Mouse (Mus musculus) forebrain, postnatal 0 days (tissue): Measurements from ENCODE around the gene Rab3a. TPM values are rescaled to one million over a fixed set of nuclear protein-coding genes. Genes with fewer than 3 reads are reported as not detected.

Source experiments
- ATAC-seq: fragments of 200-750 bp; cut with Nextera tagmentation; 2 replicates; pipeline ENCODE4 v1.8.0; 2017; ENCODE audit warnings: mild to moderate bottlenecking, moderate library complexity
- DNase-seq: peaks from one replicate; pipeline ENCODE4 v3.0.0-alpha.2; 2015
- H3K27ac ChIP-seq: fragments of 300-500 bp; sonication (generic); 2 replicates; pipeline ENCODE4 v1.5.1; 2014; ENCODE audit warnings: low read depth, mild to moderate bottlenecking, antibody characterized with exemption, low read length, moderate library complexity, mixed read lengths
- H3K27me3 ChIP-seq: fragments of 300-500 bp; sonication (generic); 2 replicates; pipeline ENCODE4 v1.6.1; 2014; ENCODE audit warnings: mild to moderate bottlenecking, low read length, mixed read lengths; ENCODE audit not compliant: insufficient read depth
- H3K36me3 ChIP-seq: fragments of 300-500 bp; sonication (generic); 2 replicates; pipeline ENCODE4 v1.6.1; 2014; ENCODE audit warnings: mild to moderate bottlenecking, moderate library complexity; ENCODE audit not compliant: insufficient read depth
- H3K4me1 ChIP-seq: fragments of 300-500 bp; sonication (generic); 2 replicates; pipeline ENCODE4 v1.6.1; 2014; ENCODE audit warnings: antibody characterized with exemption; ENCODE audit not compliant: insufficient read depth
- H3K4me2 ChIP-seq: fragments of 300-500 bp; sonication (generic); 2 replicates; pipeline ENCODE4 v1.6.1; 2014; ENCODE audit warnings: low read depth, mild to moderate bottlenecking, moderate library complexity
- H3K4me3 ChIP-seq: fragments of 300-500 bp; sonication (generic); 2 replicates; pipeline ENCODE4 v1.5.1; 2014; ENCODE audit warnings: low read depth, low read length, mixed read lengths
- H3K9ac ChIP-seq: fragments of 300-500 bp; sonication (generic); 2 replicates; pipeline ENCODE4 v1.6.1; 2014; ENCODE audit warnings: mild to moderate bottlenecking
- H3K9me3 ChIP-seq: fragments of 300-500 bp; sonication (generic); 2 replicates; pipeline ENCODE4 v1.6.1; 2016; ENCODE audit warnings: low read length
- CTCF ChIP-seq: sonication (generic); IDR thresholded peaks from 2 replicates; pipeline ENCODE4 v1.5.1; 2016; ENCODE audit warnings: antibody characterized with exemption, control low read depth, low read depth
- WGBS: fragments of 180-500 bp; shearing (Covaris S2); extraction: QIAGEN DNeasy Blood & Tissue Kit; methylation state at CpG from one replicate; pipeline ENCODE4 v1.1.7; 2014; 5-methylcytosine and 5-hydroxymethylcytosine counted together
- polyA plus RNA-seq: library from polyadenylated mRNA; unstranded; fragments of >200 nt; fragmentation: Nextera tagmentation; extraction: Ambion mirVana; gene quantifications from 2 replicates; pipeline ENCODE4 v1.2.1, GENCODE M21; 2015
- total RNA-seq: library from RNA; depleted of rRNA; stranded (reverse); fragments of >200 nt; gene quantifications from 2 replicates; pipeline ENCODE4 v1.2.3, GENCODE M21; 2014

Rab3a gene
- total and polyA plus RNA-seq, 2 experiments from 2014 or later: 499 to 673 TPM

DNA sequence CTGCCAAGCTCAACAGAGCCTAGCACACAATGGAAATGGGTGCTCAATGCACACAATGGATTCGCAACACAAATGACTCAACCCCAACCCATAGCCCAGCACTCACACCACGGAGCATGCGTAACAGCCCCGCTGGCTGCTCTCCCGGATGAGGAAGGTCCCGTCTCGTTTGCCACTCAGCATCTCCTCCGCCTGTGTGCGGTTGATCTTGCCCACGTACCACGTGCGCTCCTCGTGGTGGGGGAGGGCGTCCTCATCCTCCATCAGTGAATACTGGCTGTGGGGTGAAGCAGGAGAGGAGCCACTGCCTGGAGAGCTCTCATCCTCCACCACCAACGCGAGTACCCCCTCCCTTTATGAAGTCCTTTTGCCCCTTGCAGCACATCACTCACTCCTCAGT is 14.5 kb downstream of the Rab3a start:
- no peaks in the 10 kb centered on the region; the same call in 1 of the 2 replicates for H3K27me3 ChIP-seq
- H3K4me1 ChIP-seq: 0 out of 2 replicates have a peak, but pooled peaks cover 5% of the 10 kb centered on the region
- H3K36me3 ChIP-seq: peaks cover 61% of the 10 kb centered on the region
- H3K4me2 ChIP-seq: no peak overlapping the region
- H3K27ac ChIP-seq: no peak overlapping the region
- DNase-seq (no peak), ATAC-seq (peak; percentile 1; the same call in 1 of the 2 replicates)
- H3K9me3 ChIP-seq: no peaks in the 10 kb centered on the region
- TF ChIP-seq CTCF: no peak
- no peak overlapping the region for H3K4me3 ChIP-seq
- WGBS: 80% methylated on average over 16 of the region's 16 CpGs
- no peak overlapping the region for H3K9ac ChIP-seq

- no peak overlapping the region for H3K4me3 ChIP-seq
- peak; percentile 90 for ATAC-seq
- peaks cover 64% of the 10 kb centered on the region for H3K36me3 ChIP-seq
- no peaks in the 10 kb centered on the region; the same call in 1 of the 2 replicates for H3K27me3 ChIP-seq
- DNase-seq: peak; percentile 97
- no peak overlapping the region for H3K9ac ChIP-seq
- peak; percentile 100 for TF ChIP-seq CTCF
- H3K4me2 ChIP-seq: no peak overlapping the region
- WGBS: 7% methylated on average over 26 of the region's 26 CpGs
- H3K4me1 ChIP-seq: peaks cover 8% of the 10 kb centered on the region; the same call in 1 of the 2 replicates
- H3K27ac ChIP-seq: no peak overlapping the region
- H3K9me3 ChIP-seq: no peaks in the 10 kb centered on the region
Measured at GRCm38 (mm10) chr8:70769359-70769758, 14.9 kb downstream of the Rab3a start.

GRCm38 (mm10) chr8:70769858-70770257 is 15.4 kb downstream of the Rab3a start:
- no peak for DNase-seq
- Histone ChIP-seq H3K9me3 (no peaks in the 10 kb centered on the region), H3K4me1 (peaks cover 10% of the 10 kb centered on the region; the same call in 1 of the 2 replicates), H3K4me3 (no peak overlapping the region), H3K4me2 (no peak overlapping the region), H3K36me3 (peaks cover 69% of the 10 kb centered on the region), H3K9ac (no peak overlapping the region), H3K27ac (no peak overlapping the region), H3K27me3 (no peaks in the 10 kb centered on the region; the same call in 1 of the 2 replicates)
- no peak for ATAC-seq
- no peak for TF ChIP-seq CTCF
- 75% methylated on average over 12 of the region's 12 CpGs for WGBS

GRCm38 (mm10) chr8:70770748-70771147 is 16.3 kb downstream of the Rab3a start:
- no peaks in the 10 kb centered on the region for H3K9me3 ChIP-seq
- peaks cover 19% of the 10 kb centered on the region; the same call in 1 of the 2 replicates for H3K4me1 ChIP-seq
- H3K36me3 ChIP-seq: peaks cover 71% of the 10 kb centered on the region
- H3K27ac ChIP-seq: no peak overlapping the region
- 94% methylated on average over 13 of the region's 13 CpGs for WGBS
- H3K9ac ChIP-seq: no peak overlapping the region
- ATAC-seq (no peak), DNase-seq (no peak)
- TF ChIP-seq CTCF: no peak
- no peak overlapping the region for H3K4me2 ChIP-seq
- H3K27me3 ChIP-seq: no peaks in the 10 kb centered on the region; the same call in 1 of the 2 replicates
- no peak overlapping the region for H3K4me3 ChIP-seq

DNA sequence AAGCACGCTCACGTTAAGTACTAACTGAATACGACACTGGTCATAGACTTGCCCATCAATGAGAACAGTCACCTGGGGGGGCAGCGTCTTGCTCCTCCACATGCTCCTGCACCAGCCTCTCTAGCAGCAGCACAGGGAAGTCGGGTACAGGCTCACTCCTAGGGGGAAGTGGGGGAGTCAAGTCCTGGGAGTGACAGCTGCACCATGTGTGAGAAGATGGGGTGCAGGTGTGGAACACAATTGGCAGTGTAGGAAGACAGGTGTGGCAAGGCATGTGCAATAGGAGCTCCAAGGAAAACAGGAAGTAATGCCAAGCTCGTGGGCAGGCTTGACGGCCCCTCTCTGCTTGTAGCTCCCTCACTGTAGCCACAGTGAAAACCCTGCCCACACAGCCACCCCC is 16.7 kb downstream of the Rab3a start:
- H3K27me3 ChIP-seq: no peaks in the 10 kb centered on the region
- H3K9me3 ChIP-seq: no peaks in the 10 kb centered on the region
- H3K4me1 ChIP-seq: peaks cover 20% of the 10 kb centered on the region; the same call in 1 of the 2 replicates
- no peak overlapping the region for H3K4me3 ChIP-seq
- no peak for TF ChIP-seq CTCF
- H3K4me2 ChIP-seq: no peak overlapping the region
- ATAC-seq (no peak), DNase-seq (no peak)
- 89% methylated on average over 7 of the region's 7 CpGs for whole genome bisulfite sequencing
- no peak overlapping the region for H3K9ac ChIP-seq
- no peak overlapping the region for H3K27ac ChIP-seq
- peaks cover 71% of the 10 kb centered on the region for H3K36me3 ChIP-seq

- Histone ChIP-seq H3K4me1 (peaks cover 16% of the 10 kb centered on the region; the same call in 1 of the 2 replicates), H3K4me2 (no peak overlapping the region), H3K9me3 (no peaks in the 10 kb centered on the region), H3K27ac (no peak overlapping the region), H3K36me3 (peaks cover 70% of the 10 kb centered on the region), H3K4me3 (no peak overlapping the region), H3K27me3 (no peaks in the 10 kb centered on the region), H3K9ac (no peak overlapping the region)
- 93% methylated on average over 13 of the region's 13 CpGs for WGBS
- TF ChIP-seq CTCF: no peak
- DNase-seq (no peak), ATAC-seq (no peak)
Measured at GRCm38 (mm10) chr8:70772075-70772474, 17.6 kb downstream of the Rab3a start.

DNA sequence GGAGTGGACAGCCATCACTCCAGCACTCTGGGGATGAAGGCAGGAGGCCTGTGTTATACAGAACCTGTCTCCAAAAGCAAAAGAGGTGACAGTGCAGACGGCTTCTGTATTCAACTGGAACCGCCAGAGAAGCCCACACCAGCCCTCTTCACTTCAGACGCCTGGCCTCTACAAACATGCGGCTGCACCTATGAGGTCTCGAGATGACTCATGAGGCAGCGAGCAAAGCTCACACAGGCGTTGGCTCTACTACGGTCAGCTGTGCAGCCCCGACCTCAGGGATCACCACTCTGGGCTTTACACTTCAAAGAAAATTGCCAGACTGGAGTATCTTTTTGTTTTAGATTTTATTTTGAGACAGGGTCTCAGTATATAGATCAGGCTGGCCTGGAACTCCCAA is 18.4 kb downstream of the Rab3a start:
- 87% methylated on average over 9 of the region's 9 CpGs for WGBS
- Histone ChIP-seq H3K4me1 (peaks cover 20% of the 10 kb centered on the region), H3K9ac (peak overlapping the region; percentile 100; the same call in 1 of the 2 replicates), H3K27me3 (no peaks in the 10 kb centered on the region), H3K9me3 (no peaks in the 10 kb centered on the region), H3K4me3 (no peak overlapping the region), H3K4me2 (no peak overlapping the region), H3K36me3 (peaks cover 62% of the 10 kb centered on the region), H3K27ac (no peak overlapping the region)
- ATAC-seq: no peak
- no peak for TF ChIP-seq CTCF
- no peak for DNase-seq
